Mouse (Mus musculus) ES-E14 (cell line): ENCODE results near the gene Prkar2b. TPM values are rescaled to one million over a fixed set of nuclear protein-coding genes. Genes with fewer than 3 reads are reported as not detected.

Experiments used
- DNase-seq: peaks from one replicate; pipeline ENCODE4 v3.0.0-alpha.2; 2013; ENCODE audit warnings: low read depth, low spot score
- H3K27ac ChIP-seq: 2 replicates; pipeline ENCODE4 v1.5.1; 2012; ENCODE audit warnings: low read depth, mild to moderate bottlenecking, low read length, moderate library complexity, mixed read lengths; ENCODE audit not compliant: poor library complexity, insufficient read depth, severe bottlenecking
- H3K36me3 ChIP-seq: 2 replicates; pipeline ENCODE4 v1.6.1; 2012; ENCODE audit warnings: mild to moderate bottlenecking, low read length, moderate library complexity, mixed read lengths; ENCODE audit not compliant: control insufficient read depth, poor library complexity, insufficient read depth, severe bottlenecking
- H3K4me1 ChIP-seq, 2 experiments: fragments of 150-350 bp in 1 of 2; sonication (generic) in 1 of 2; 2 replicates each; pipeline ENCODE4 v1.6.1; 2012; ENCODE audit warnings: low read length in 2 of 2, mild to moderate bottlenecking in 1 of 2, mixed read lengths in 1 of 2; ENCODE audit not compliant: control insufficient read depth in 2 of 2, insufficient read depth in 2 of 2, poor library complexity in 1 of 2
- H3K4me3 ChIP-seq, 2 experiments: fragments of 150-350 bp in 1 of 2; sonication (generic) in 1 of 2; 2 replicates each; pipeline ENCODE4 v1.5.1; 2012; ENCODE audit warnings: low read length in 2 of 2, low read depth in 1 of 2, mild to moderate bottlenecking in 1 of 2, mixed read lengths in 1 of 2; ENCODE audit not compliant: insufficient read depth in 1 of 2, poor library complexity in 1 of 2, severe bottlenecking in 1 of 2
- H3K9ac ChIP-seq: 2 replicates; pipeline ENCODE4 v1.6.1; 2012; ENCODE audit warnings: low read depth, mild to moderate bottlenecking, low read length, mixed read lengths; ENCODE audit not compliant: poor library complexity, insufficient read depth, severe bottlenecking
- H3K9me3 ChIP-seq: fragments of 150-350 bp; sonication (generic); 2 replicates; pipeline ENCODE4 v1.6.1; 2012; ENCODE audit warnings: low read depth, mild to moderate bottlenecking, low read length; ENCODE audit not compliant: control insufficient read depth, insufficient read depth
- CHD2 ChIP-seq: IDR thresholded peaks from 2 replicates; pipeline ENCODE4 v1.6.1; 2014; ENCODE audit warnings: mild to moderate bottlenecking, low read depth, low read length, inconsistent platforms
- HCFC1 ChIP-seq: IDR thresholded peaks from 2 replicates; pipeline ENCODE4 v1.6.1; 2012; ENCODE audit warnings: low read length, inconsistent platforms, borderline replicate concordance; ENCODE audit not compliant: insufficient read depth
- MAFK ChIP-seq: IDR thresholded peaks from 2 replicates; pipeline ENCODE4 v1.6.1; 2014; ENCODE audit warnings: mild to moderate bottlenecking, low read depth, low read length, inconsistent platforms; ENCODE audit not compliant: insufficient read depth
- ZC3H11A ChIP-seq: IDR thresholded peaks from 2 replicates; pipeline ENCODE4 v1.6.1; 2012; ENCODE audit warnings: low read depth, mild to moderate bottlenecking, inconsistent platforms, low read length, borderline replicate concordance
- ZNF384 ChIP-seq: IDR thresholded peaks from 2 replicates; pipeline ENCODE4 v1.6.1; 2012; ENCODE audit warnings: low read depth, low read length, inconsistent platforms
- in situ Hi-C, 2 experiments: fragments of 600-800 bp; cut with MboI; formaldehyde crosslinking; loops; one replicate each; pipeline ENCODE4 v1.15.1; 2025; ENCODE audit warnings: low sequenced_read_pairs in 2 of 2, inconsistent platforms in 1 of 2; ENCODE audit not compliant: unreplicated experiment in 2 of 2
- total RNA-seq: library from RNA; depleted of rRNA; stranded (reverse); fragments of 300-350 nt; gene quantifications from 2 replicates; pipeline ENCODE4 v1.2.3, GENCODE M21; 2012

Prkar2b gene
- total RNA-seq, 1 experiment, result 3.1 TPM

DNA sequence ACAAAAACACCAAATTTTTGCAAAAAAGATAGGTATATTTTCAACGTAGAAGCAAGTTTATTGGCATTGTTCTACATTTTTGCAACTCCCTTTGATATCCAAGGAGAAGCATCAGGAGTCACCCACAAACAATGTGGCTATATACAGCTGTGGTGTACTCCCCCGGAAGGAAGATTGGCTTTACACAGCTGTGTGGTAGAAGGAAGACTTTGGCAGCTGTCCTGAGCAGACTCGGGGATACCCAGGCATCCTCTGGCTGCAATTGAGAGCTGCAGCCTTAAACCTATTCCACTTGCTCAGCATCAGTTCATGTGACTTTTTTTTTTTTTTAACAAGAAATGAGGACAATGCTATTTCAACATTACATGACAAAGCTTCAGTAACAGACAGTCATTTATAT lies 27.5 kb upstream of the Prkar2b start:
- no peak overlapping the region for H3K9ac ChIP-seq
- no peak overlapping the region for H3K27ac ChIP-seq
- no peak for TF ChIP-seq MAFK
- no peak for TF ChIP-seq ZC3H11A
- TF ChIP-seq CHD2, result no peak
- no peak for TF ChIP-seq ZNF384
- no peak for TF ChIP-seq HCFC1
- in situ Hi-C loops, result no loop called here
- H3K36me3 ChIP-seq, result no peaks in the 10 kb centered on the region
- H3K4me3 ChIP-seq, result no peak overlapping the region
- H3K4me1 ChIP-seq, result 0 out of 4 replicates have a peak, but pooled peaks cover 0 to 2% of the 10 kb centered on the region in 2 experiments
- H3K9me3 ChIP-seq, result no peaks in the 10 kb centered on the region
- no peak for DNase-seq

DNA sequence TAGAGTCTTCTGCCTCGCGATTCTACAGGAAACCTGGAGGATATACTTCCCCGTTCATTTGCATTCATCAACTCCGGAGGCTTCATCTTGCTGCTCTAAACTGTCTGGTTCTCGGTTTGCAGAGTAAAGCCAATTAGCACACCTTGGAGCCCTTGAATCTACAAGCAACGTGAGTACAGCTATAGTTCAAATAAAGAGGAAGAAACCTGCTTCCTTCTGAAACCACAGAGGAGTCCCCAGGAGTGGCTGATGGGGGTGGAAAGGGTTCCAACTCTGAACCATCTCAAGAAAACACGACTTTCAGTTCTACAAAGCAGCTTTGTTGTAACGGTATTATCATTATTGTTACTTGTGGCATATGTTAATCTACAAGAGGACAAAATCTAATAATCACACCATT lies 26.2 kb upstream of the Prkar2b start:
- Histone ChIP-seq H3K27ac (no peak overlapping the region), H3K9me3 (no peaks in the 10 kb centered on the region), H3K9ac (no peak overlapping the region), H3K36me3 (no peaks in the 10 kb centered on the region), H3K4me3 (no peak overlapping the region), H3K4me1 (0 out of 4 replicates have a peak, but pooled peaks cover 0 to 2% of the 10 kb centered on the region in 2 experiments)
- TF ChIP-seq ZNF384 (no peak), MAFK (no peak)
- in situ Hi-C loops, result no loop called here
- DNase-seq, result no peak

DNA sequence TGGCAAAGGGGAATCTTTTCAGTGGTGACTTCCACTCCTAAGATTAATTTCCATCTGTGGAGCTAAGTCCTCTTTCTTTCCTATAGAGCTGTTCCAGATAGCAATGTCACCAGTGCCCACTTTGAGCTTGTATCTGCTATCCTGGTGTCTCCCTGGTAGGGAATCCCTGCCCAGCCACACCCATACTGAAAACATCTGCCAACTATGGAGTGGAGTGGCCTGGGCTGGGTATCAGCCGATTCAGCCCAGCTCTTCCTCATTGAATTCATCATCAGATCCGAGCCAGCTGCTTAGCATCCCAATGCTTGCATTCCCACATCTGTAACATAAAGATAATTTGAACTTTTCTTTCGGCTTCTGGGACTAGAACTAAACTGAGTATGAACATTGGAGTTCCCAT lies 25.8 kb upstream of the Prkar2b start:
- H3K9ac ChIP-seq, result no peak overlapping the region
- no peaks in the 10 kb centered on the region for H3K9me3 ChIP-seq
- in situ Hi-C loops, result no loop called here
- H3K4me3 ChIP-seq, result no peak overlapping the region
- H3K27ac ChIP-seq, result no peak overlapping the region
- 0 out of 4 replicates have a peak, but pooled peaks cover 0 to 2% of the 10 kb centered on the region in 2 experiments for H3K4me1 ChIP-seq
- no peaks in the 10 kb centered on the region for H3K36me3 ChIP-seq
- no peak for DNase-seq
- no peak for TF ChIP-seq MAFK
- TF ChIP-seq ZC3H11A, result no peak
- no peak for TF ChIP-seq CHD2
- TF ChIP-seq ZNF384, result no peak
- no peak for TF ChIP-seq HCFC1

DNA sequence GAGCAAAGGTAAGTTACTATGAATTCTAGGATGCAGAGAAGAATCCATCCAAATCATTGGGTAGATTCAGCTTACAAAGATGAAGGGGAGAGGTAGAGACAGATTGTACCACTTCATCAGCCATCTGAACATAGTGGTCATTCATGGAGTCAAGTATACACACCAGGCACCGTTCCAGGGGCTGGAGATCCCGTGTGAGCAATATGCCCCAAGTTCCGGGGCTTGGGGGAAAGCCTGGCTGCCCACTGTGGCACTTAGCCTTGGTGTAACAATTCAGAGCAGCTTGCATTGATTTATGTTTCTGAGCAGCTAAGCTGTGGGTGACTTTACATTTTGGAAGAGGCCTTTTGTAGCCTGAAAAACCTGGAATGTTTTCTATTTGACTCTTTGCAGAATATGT lies 24.8 kb upstream of the Prkar2b start:
- no peaks in the 10 kb centered on the region for H3K9me3 ChIP-seq
- H3K27ac ChIP-seq, result no peak overlapping the region
- no peak for DNase-seq
- H3K36me3 ChIP-seq, result no peaks in the 10 kb centered on the region
- TF ChIP-seq CHD2 (no peak), ZC3H11A (no peak), ZNF384 (no peak), HCFC1 (no peak), MAFK (no peak)
- no peak overlapping the region for H3K4me3 ChIP-seq
- in situ Hi-C loops, result no loop called here
- H3K4me1 ChIP-seq, result 0 out of 4 replicates have a peak, but pooled peaks cover 0 to 2% of the 10 kb centered on the region in 2 experiments
- no peak overlapping the region for H3K9ac ChIP-seq

DNA sequence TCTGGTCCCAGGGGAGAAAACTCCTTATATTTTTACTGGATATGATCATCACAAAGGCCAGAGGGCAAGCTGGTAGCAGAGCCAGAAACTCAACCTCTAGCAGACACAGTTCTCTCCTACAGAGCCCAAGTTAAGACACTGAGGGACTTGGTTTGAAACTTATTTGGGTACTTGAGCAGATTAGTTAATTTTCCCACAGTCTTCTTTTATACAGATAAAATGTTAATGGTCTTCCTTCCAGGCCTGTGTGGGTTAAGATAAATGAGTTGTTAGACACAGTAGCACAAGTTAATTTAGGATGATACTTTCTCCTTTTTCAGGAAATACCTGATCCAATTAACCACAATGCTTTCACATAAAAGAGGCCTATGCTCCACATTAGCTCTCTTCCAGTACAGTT lies 24.1 kb upstream of the Prkar2b start:
- Histone ChIP-seq H3K36me3 (no peaks in the 10 kb centered on the region), H3K9ac (no peak overlapping the region), H3K4me1 (0 out of 4 replicates have a peak, but pooled peaks cover 0 to 2% of the 10 kb centered on the region in 2 experiments), H3K4me3 (no peak overlapping the region), H3K27ac (no peak overlapping the region), H3K9me3 (no peaks in the 10 kb centered on the region)
- in situ Hi-C loops, result no loop called here
- TF ChIP-seq ZNF384 (no peak), HCFC1 (no peak), MAFK (no peak), ZC3H11A (no peak), CHD2 (no peak)
- DNase-seq, result no peak
